Mouse (Mus musculus) liver, postnatal 0 days (tissue): ENCODE data around the gene Fahd1.

Source experiments
- CTCF ChIP-seq: sonication (generic); IDR thresholded peaks from 2 replicates; pipeline ENCODE4 v1.5.1; 2016; ENCODE audit warnings: antibody characterized with exemption, low read depth
- EP300 ChIP-seq: IDR thresholded peaks from 2 replicates; pipeline ENCODE4 v1.6.1; 2016; ENCODE audit warnings: antibody characterized with exemption, low read depth, mild to moderate bottlenecking

DNA sequence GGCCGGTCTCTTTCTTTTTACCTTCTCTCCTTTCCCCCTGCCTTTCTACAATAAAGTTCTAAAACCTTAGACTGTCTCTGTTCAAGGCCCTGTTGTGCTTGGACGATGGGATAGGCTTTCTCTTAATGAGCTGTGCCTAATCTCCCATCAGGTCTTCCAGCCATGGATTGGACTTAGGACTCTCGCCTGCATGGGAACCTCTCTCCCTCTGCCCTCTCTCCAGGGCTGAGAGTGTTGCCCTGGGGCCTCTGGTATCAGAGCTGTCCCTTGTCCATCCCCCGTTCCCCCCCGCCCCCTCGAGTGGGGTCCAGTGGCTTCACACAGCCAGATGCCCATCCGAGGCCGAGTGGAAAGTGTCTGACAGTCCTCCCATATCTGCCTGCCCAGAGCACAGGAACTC is 24.8 kb upstream of the Fahd1 start:
- TF ChIP-seq CTCF (no peak), EP300 (no peak)
